Mouse (Mus musculus) kidney, adult 8-10 months (tissue): ENCODE results near the gene Nol9.

ENCODE experiments used
- DNase-seq, 2 experiments: peaks; one replicate each; pipeline ENCODE4 v3.0.0; 2022

The Nol9 gene

DNA sequence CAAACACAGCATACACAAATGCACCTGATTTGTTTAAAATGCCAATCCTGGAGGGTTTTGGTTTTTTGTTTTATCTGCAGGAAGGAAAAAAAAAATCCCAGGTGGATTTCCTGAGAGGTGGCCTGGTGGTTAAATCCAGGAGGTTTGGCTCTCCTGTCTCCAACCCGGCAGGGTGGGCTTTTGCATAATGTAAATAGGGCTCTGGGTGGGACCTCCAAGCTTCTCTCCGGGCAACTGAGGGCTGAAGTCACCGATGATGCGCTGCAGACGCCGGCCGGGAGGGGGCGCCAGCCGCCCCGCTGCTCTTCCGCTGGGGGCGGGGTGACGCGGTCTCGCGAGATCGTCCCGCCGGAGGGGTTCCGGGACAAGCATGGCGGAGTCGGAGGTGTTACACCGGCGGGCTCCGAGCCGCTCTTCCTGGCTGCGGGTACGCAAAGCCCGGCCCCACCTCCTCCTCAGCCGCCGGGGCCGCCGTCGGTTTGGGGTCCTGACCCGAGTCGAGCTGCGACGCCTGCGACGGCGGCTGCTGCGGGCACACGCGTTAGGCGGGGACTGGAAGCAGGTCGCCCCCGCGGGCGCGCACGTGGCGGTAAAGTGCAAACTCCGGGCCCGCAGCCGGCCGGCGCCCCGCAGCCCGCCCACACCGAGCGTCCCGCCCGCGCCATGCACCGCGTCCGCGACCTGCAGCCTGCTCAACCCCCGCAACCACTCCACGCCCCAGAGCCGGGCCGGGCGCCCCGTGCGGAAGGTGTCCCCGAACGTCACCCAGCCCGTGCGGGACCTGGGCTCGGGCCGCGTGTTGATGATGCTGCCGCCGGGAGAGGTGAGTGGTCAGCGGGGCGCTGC, at the start of gene Nol9:
Nol9 (plus strand) TSS at position 337 of the 846 bp plus-strand sequence.
- DNase-seq = peak; percentile 88 to 92

DNA sequence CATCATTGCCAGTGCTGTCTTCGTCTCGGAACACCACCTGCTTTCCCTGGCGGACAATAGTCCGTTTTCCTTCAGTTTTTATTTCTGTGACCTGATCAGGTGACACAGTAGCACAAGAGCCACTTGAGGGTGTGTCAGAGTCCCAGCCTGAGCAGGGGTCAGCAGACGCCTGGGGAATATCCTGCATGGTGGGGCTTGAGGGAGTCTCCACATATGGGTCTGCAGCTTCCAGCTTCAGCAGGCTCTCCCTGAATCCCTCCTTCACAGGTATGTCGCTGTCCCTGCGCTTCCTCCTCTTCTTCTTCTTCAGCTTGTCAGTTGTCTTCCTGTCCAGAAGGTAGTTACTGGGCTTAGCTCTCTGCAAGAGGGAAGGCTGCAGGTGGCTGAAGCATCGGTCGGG, 47.0 kb upstream of the Nol9 start:
- DNase-seq = no peak

GRCm38 (mm10) chr4:151993035-151993434, 46.1 kb upstream of the Nol9 start:
- no peak for DNase-seq

DNA sequence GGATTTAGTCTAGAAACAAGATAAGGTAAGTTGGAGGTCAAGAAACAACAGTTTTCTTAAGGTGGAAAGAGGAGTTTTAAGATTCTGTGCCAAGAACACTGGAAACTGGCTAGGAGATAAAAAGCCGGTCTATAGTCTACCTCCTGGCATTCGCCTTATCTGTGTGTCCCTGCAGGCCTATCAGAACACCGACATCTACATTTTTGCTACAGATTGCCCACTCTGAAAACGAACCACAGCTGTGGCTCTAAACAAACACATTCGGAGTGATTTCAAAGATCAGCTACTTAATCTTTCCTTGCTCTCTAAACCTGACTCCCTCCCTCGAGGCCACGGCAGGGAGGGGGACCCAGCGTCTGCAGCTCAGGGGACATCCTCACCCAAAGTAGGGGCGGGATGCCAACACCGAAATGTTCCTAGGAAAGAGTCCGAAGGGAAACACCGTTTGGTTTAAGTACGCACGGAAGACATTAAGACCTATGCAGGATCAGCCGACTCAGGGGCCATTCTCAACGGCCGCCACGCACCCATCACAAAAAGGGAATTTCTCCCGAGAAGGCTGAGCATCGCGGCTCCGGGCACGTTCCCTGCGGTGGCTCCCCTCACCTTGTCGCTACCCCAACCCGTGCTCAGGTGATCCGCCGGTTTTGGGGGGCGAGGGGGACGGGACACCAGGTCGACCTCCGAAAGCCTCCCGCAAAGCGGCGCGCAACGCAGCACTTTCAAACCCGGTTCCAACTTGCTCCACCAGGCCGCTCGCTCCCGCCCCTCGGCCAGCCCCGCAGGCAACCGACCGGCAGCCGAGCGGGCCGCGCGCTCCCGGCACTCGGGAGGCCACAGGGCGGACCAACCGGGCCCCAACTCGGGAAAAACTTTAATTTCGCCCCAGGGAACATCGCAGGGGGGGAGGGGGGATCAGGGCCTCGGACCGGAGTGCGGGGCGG, 44.6 kb upstream of the Nol9 start:
- no peak for DNase-seq

DNA sequence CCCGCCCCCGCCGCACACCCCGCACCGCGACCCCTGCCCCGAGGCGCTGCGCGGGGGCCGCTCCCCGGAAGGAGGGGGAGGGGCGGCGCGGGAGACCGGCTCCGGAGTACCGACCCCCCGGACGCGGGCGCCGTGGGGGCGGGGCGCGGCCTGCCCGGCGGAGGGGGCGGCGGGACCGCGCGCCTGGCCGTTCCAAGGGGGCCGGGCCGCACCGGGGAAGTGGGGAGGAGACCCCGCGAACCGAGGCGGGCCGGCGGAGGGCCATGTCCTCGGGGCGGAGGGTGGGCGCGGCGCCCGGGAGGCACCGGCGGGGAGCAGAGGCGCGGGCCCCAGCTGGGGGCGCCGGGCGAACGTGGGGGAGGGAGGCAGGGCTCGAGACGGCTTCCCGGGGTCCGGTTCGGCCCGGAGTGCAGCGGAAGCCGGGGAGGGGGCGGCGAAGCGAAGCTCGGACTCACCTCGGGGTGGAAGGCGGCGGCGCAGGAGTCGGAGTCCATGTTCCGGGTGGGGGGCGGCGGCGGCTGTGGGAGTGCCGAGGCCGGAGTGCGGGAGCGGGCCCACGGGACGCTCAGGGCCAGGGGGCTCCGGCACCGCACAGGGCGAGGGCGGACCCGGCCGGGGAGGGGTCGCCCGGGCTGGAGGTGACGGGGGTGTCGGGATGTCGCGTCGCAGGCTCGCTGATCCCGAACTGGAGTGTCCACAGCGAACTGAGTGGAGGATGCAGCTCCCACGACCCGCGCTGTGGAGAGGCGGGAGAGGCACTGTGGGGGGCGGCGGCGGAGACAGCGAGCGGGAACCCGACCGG, 43.5 kb upstream of the Nol9 start:
- no peak for DNase-seq

GRCm38 (mm10) chr4:151996173-151996950, 42.8 kb upstream of the Nol9 start, which contains the start of gene Phf13:
TSS of gene Phf13 (minus strand) at chr4:151996258.
- peak; percentile 99 for DNase-seq

GRCm38 (mm10) chr4:151996951-151997222, 42.2 kb upstream of the Nol9 start:
- DNase-seq = no peak

GRCm38 (mm10) chr4:151997701-151998100, 41.4 kb upstream of the Nol9 start:
- no peak for DNase-seq

GRCm38 (mm10) chr4:151999481-151999880, 39.6 kb upstream of the Nol9 start:
- no peak for DNase-seq

- DNase-seq = no peak
Observed at GRCm38 (mm10) chr4:152000906-152001305, 38.2 kb upstream of the Nol9 start.

DNA sequence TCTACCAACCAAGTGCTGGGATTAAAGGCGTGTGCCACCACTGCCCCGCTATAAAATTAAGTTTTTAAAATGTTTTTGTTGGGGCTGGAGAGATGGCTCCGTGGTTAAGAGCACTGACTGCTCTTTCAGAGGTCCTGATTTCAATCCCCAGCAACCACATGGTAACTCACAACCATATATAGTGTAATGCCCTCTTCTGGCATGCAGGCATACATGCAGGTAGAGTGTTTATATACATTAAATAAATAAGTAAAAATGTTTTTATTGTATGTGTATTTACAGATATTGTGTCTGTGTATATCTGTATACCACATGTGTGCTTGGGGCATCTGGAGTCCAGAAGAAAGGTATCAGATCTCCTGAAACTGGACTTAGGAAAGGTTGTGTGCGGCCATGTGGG, 37.8 kb upstream of the Nol9 start:
- DNase-seq = no peak

GRCm38 (mm10) chr4:152002063-152002462, 37.1 kb upstream of the Nol9 start:
- no peak for DNase-seq

DNA sequence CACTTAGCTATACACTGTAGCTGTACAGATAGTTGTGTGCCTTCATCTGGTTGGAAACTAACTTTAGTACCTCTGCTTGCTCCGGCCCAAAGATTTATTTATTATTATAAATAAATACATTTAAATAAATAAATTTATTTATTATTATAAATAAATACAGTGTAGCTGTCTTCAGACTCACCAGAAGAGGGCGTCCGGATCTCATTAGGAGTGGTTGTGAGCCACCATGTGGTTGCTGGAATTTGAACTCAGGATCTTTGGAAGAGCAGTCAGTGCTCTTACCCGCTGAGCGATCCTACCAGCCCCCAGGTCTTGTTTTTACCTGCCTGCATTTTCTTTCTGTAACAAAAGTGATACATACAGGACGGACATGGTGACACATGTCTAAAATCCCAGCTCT, 33.0 kb upstream of the Nol9 start:
- DNase-seq = no peak

GRCm38 (mm10) chr4:152006812-152007211, 32.3 kb upstream of the Nol9 start:
- DNase-seq = no peak

GRCm38 (mm10) chr4:152007481-152008147, 31.5 kb upstream of the Nol9 start:
- peak; percentile 47 to 67 for DNase-seq

GRCm38 (mm10) chr4:152008148-152008500, 31.0 kb upstream of the Nol9 start:
- no peak for DNase-seq

DNA sequence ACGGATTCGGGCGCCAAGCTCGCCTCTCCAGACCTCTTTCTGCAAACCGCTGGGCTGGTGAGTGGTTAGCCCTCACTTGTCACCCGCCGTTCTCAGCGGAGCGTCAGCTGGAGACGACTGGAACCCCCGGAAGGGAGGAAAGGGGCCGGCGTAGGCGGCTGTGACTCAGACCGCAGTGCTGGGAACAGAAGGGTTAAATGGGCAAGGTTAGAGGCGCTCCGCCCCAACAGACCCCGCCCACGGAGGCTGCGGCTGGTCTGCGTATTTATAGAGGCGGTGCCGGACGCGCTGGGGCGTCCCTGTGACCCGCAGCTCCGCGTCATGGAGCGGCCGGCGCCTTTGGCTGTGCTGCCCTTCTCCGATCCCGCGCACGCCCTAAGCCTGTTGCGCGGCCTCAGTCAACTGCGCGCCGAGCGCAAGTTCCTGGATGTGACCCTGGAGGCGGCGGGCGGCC, 30.5 kb upstream of the Nol9 start, which contains the start of gene Klhl21:
Klhl21 (plus strand) TSS at position 182 of the 454 bp plus-strand sequence.
- DNase-seq = peak; percentile 94

DNA sequence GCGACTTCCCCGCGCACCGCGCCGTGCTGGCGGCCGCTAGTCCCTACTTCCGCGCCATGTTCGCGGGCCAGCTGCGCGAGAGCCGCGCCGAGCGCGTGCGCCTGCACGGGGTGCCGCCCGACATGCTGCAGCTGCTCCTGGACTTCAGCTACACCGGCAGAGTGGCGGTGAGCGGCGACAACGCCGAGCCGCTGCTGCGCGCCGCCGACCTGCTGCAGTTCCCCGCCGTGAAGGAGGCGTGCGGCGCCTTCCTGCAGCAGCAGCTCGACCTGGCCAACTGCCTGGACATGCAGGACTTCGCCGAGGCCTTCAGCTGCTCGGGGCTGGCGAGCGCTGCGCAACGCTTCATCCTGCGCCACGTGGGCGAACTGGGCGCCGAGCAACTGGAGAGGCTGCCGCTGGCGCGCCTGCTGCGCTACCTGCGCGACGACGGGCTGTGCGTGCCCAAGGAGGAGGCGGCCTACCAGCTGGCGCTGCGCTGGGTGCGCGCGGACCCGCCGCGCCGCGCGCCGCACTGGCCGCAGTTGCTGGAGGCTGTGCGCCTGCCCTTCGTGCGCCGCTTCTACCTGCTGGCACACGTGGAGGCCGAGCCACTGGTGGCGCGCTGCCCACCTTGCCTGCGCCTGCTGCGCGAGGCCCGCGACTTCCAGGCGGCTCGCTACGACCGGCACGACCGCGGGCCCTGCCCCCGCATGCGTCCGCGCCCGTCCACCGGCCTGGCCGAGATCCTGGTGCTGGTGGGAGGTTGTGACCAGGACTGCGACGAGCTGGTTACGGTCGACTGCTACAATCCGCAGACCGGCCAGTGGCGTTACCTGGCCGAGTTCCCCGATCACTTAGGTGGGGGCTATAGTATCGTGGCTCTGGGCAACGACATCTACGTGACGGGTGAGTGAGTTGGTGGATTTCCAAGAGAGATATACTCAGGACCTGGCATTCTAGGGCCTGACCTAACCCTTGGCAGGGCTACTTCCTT, 29.8 kb upstream of the Nol9 start:
- DNase-seq = peak; percentile 46 to 55

- DNase-seq = peak in 1 of 2 experiments; percentile 71
Observed at GRCm38 (mm10) chr4:152010091-152010706, 28.9 kb upstream of the Nol9 start.

DNA sequence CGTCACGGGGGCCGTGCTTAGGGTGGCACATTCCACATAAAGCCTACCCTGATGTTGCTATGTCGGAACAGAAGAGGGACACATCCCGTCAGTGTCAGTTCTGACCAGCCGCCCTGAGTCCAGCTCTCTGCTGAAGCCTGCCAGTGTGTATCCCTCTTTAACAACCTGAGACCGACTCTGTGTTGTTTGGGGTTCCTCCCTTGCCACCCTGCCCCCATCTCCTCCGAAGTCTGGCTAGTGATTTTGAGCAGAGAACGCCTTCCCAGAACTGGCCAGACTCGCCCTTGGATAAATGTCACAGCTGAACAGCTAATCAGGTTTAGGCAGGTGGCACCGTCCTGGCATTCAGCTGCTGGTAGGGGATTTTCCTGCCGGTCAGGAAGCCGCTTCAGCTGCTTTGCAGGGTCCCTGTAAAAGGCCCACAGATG, 28.4 kb upstream of the Nol9 start:
- no peak for DNase-seq
